22 mouse cellular contexts compared by ENCODE assay signal in the genomic region with DNA sequence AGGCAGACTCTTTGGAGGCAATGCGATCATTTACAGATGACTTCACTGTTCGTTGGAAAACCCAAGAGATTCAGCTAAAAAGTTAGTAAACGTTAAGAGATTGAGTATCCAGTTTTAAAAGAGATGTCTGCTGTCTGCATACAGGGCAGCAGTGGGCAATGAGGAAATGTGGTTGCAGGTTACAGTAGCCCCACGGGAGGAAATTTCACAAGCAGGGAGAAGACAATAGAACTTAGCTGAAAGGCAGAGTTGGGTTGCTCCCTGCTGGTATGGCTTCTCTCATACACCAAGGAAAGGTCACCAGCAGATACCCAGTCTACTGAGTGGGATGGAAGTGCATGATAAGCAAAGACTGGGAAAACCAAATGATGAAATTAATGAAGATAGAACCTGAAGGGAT. TPM values are rescaled to one million over a fixed set of nuclear protein-coding genes. Genes with fewer than 3 reads are reported as not detected.
"Had no signal": no experiment of that assay in that cellular context is flagged by ENCODE, and none has a peak within 500 bp of the region (broad histone marks: within the 10 kb centered on the region; RNA-seq: fewer than 3 reads in every experiment).

No protein-coding gene starts in this region.

- H3K9me3 ChIP-seq: neural tube, embryonic 13.5 days; neural tube, embryonic 15.5 days; stomach, embryonic 15.5 days had no signal

- H3K4me1 ChIP-seq: neural tube, embryonic 13.5 days; neural tube, embryonic 15.5 days; stomach, embryonic 15.5 days had no signal

- H3K9ac ChIP-seq: neural tube, embryonic 13.5 days; neural tube, embryonic 15.5 days; stomach, embryonic 15.5 days had no signal

- H3K4me2 ChIP-seq: neural tube, embryonic 13.5 days; neural tube, embryonic 15.5 days; stomach, embryonic 15.5 days had no signal

- H3K27me3 ChIP-seq: neural tube, embryonic 13.5 days; neural tube, embryonic 15.5 days; stomach, embryonic 15.5 days had no signal

- DNase-seq: retina, postnatal 1 day; right cerebral cortex, adult 18-20 months; right cerebral cortex, postnatal 14 days; right cerebral cortex, postnatal 25 days; right cerebral cortex, postnatal 4 days; spleen, adult 18-20 months; thymus, adult 18-20 months; thymus, adult 2 months; thymus, postnatal 14 days; thymus, postnatal 25 days; thymus, postnatal 36 days; thymus, postnatal 4 days had no signal

- H3K4me3 ChIP-seq: neural tube, embryonic 13.5 days; neural tube, embryonic 15.5 days; stomach, embryonic 15.5 days had no signal

- H3K27ac ChIP-seq: neural tube, embryonic 13.5 days; neural tube, embryonic 15.5 days; stomach, embryonic 15.5 days; stomach, postnatal 0 days had no signal

RNA-seq across cellular contexts. Expression of a gene that starts 38.0 kb away (rescaled TPM):
- polyA plus RNA-seq: small intestine, adult 2 months; spleen, adult 2 months had no signal

RNA-seq across cellular contexts. Expression of a gene that starts 57.5 kb away (rescaled TPM):
- total RNA-seq: neutrophil, adult 5-6 weeks had no signal
- polyA plus RNA-seq: neural tube, embryonic 13.5 days; neural tube, embryonic 14.5 days; neural tube, embryonic 15.5 days; small intestine, adult 2 months; stomach, embryonic 14.5 days; testis, adult 2 months had no signal
